Mouse (Mus musculus): ENCODE measurements at regions not wholly inside any gene's neighbourhood (a gene's known extent, or its start where the extent isn't known, plus 50 kb on each side); places are given as distances from the start of the nearest gene placed in this dataset.
A peak's percentile ranks its signal among the peaks of the same experiment; 100 is the strongest.

GRCm38 (mm10) chr17:75768654-75769053 is 216.9 kb upstream of the Fam98a start:
- TF ChIP-seq POLR2A (IDR thresholded peaks at IDR 0.05; ENCODE audit: borderline replicate concordance, control insufficient read depth, low read depth, low read length) (no peak), CTCF (IDR thresholded peaks at IDR 0.05; ENCODE audit: control insufficient read depth, insufficient read depth, low read length) (peak; percentile 15; the same call in 1 of the 2 replicates)
- H3K4me1 ChIP-seq (ENCODE audit: control insufficient read depth, insufficient read depth, low read length) = no peaks in the 10 kb centered on the region
- H3K4me3 ChIP-seq (replicated peaks; ENCODE audit: control insufficient read depth, low read depth, low read length) = no peak overlapping the region
- 72% methylated on average over 6 of the region's 6 CpGs for WGBS
- H3K27ac ChIP-seq (ENCODE audit: control insufficient read depth, insufficient read depth, low read depth, low read length, poor library complexity) = no peak overlapping the region

- TF ChIP-seq CTCF (IDR thresholded peaks at IDR 0.05; ENCODE audit: control insufficient read depth, insufficient read depth, low read length) (no peak), POLR2A (IDR thresholded peaks at IDR 0.05; ENCODE audit: borderline replicate concordance, control insufficient read depth, low read depth, low read length) (no peak)
- Histone ChIP-seq H3K4me3 (replicated peaks; ENCODE audit: control insufficient read depth, low read depth, low read length) (no peak overlapping the region), H3K4me1 (ENCODE audit: control insufficient read depth, insufficient read depth, low read length) (no peaks in the 10 kb centered on the region), H3K27ac (ENCODE audit: control insufficient read depth, insufficient read depth, low read depth, low read length, poor library complexity) (no peak overlapping the region)
- 84% methylated on average over 2 of the region's 2 CpGs for WGBS
Observed at GRCm38 (mm10) chr17:75763391-75763790, 211.6 kb upstream of the Fam98a start.

GRCm38 (mm10) chr17:75756487-75756886 is 204.7 kb upstream of the Fam98a start:
- WGBS = 84% methylated on average over 5 of the region's 5 CpGs

GRCm38 (mm10) chr17:75716458-75716857 is 164.7 kb upstream of the Fam98a start:
- no peak overlapping the region for H3K4me3 ChIP-seq (replicated peaks; ENCODE audit: control insufficient read depth, low read depth, low read length)
- TF ChIP-seq CTCF (IDR thresholded peaks at IDR 0.05; ENCODE audit: control insufficient read depth, insufficient read depth, low read length) (no peak), POLR2A (IDR thresholded peaks at IDR 0.05; ENCODE audit: borderline replicate concordance, control insufficient read depth, low read depth, low read length) (no peak)
- no peak overlapping the region for H3K27ac ChIP-seq (ENCODE audit: control insufficient read depth, insufficient read depth, low read depth, low read length, poor library complexity)
- 79% methylated on average over 4 of the region's 4 CpGs for WGBS
- no peaks in the 10 kb centered on the region for H3K4me1 ChIP-seq (ENCODE audit: control insufficient read depth, insufficient read depth, low read length)

More at GRCm38 (mm10) chr17:75756487-75756886, 204.7 kb upstream of the Fam98a start:
- Histone ChIP-seq H3K4me3 (replicated peaks; ENCODE audit: control insufficient read depth, low read depth, low read length) (no peak overlapping the region), H3K27ac (ENCODE audit: control insufficient read depth, insufficient read depth, low read depth, low read length, poor library complexity) (no peak overlapping the region), H3K4me1 (ENCODE audit: control insufficient read depth, insufficient read depth, low read length) (no peaks in the 10 kb centered on the region)
- no peak for TF ChIP-seq CTCF (IDR thresholded peaks at IDR 0.05; ENCODE audit: control insufficient read depth, insufficient read depth, low read length)
- no peak for TF ChIP-seq POLR2A (IDR thresholded peaks at IDR 0.05; ENCODE audit: borderline replicate concordance, control insufficient read depth, low read depth, low read length)

GRCm38 (mm10) chr17:75714578-75714977 is 162.8 kb upstream of the Fam98a start:
- Histone ChIP-seq H3K27ac (ENCODE audit: control insufficient read depth, insufficient read depth, low read depth, low read length, poor library complexity) (no peak overlapping the region), H3K4me1 (ENCODE audit: control insufficient read depth, insufficient read depth, low read length) (no peaks in the 10 kb centered on the region), H3K4me3 (replicated peaks; ENCODE audit: control insufficient read depth, low read depth, low read length) (no peak overlapping the region)
- TF ChIP-seq CTCF (IDR thresholded peaks at IDR 0.05; ENCODE audit: control insufficient read depth, insufficient read depth, low read length) = no peak
- TF ChIP-seq POLR2A (IDR thresholded peaks at IDR 0.05; ENCODE audit: borderline replicate concordance, control insufficient read depth, low read depth, low read length) = no peak

- Histone ChIP-seq H3K27ac (ENCODE audit: control insufficient read depth, insufficient read depth, low read depth, low read length, poor library complexity) (no peak overlapping the region), H3K4me1 (ENCODE audit: control insufficient read depth, insufficient read depth, low read length) (no peaks in the 10 kb centered on the region), H3K4me3 (replicated peaks; ENCODE audit: control insufficient read depth, low read depth, low read length) (no peak overlapping the region)
- 46% methylated on average over 1 of the region's 1 CpGs for WGBS
- TF ChIP-seq POLR2A (IDR thresholded peaks at IDR 0.05; ENCODE audit: borderline replicate concordance, control insufficient read depth, low read depth, low read length) (no peak), CTCF (IDR thresholded peaks at IDR 0.05; ENCODE audit: control insufficient read depth, insufficient read depth, low read length) (no peak)
Observed at GRCm38 (mm10) chr17:75714059-75714458, 162.3 kb upstream of the Fam98a start.

- WGBS = 85% methylated on average over 4 of the region's 4 CpGs
Observed at GRCm38 (mm10) chr17:75707687-75708086, 155.9 kb upstream of the Fam98a start.

GRCm38 (mm10) chr17:75705357-75705756 is 153.6 kb upstream of the Fam98a start:
- 71% methylated on average over 2 of the region's 2 CpGs for WGBS
- Histone ChIP-seq H3K27ac (ENCODE audit: control insufficient read depth, insufficient read depth, low read depth, low read length, poor library complexity) (no peak overlapping the region), H3K4me1 (ENCODE audit: control insufficient read depth, insufficient read depth, low read length) (no peaks in the 10 kb centered on the region), H3K4me3 (replicated peaks; ENCODE audit: control insufficient read depth, low read depth, low read length) (no peak overlapping the region)
- TF ChIP-seq CTCF (IDR thresholded peaks at IDR 0.05; ENCODE audit: control insufficient read depth, insufficient read depth, low read length) (no peak), POLR2A (IDR thresholded peaks at IDR 0.05; ENCODE audit: borderline replicate concordance, control insufficient read depth, low read depth, low read length) (no peak)

More at GRCm38 (mm10) chr17:75707687-75708086, 155.9 kb upstream of the Fam98a start:
- Histone ChIP-seq H3K4me3 (replicated peaks; ENCODE audit: control insufficient read depth, low read depth, low read length) (no peak overlapping the region), H3K4me1 (ENCODE audit: control insufficient read depth, insufficient read depth, low read length) (no peaks in the 10 kb centered on the region), H3K27ac (ENCODE audit: control insufficient read depth, insufficient read depth, low read depth, low read length, poor library complexity) (no peak overlapping the region)
- no peak for TF ChIP-seq POLR2A (IDR thresholded peaks at IDR 0.05; ENCODE audit: borderline replicate concordance, control insufficient read depth, low read depth, low read length)
- no peak for TF ChIP-seq CTCF (IDR thresholded peaks at IDR 0.05; ENCODE audit: control insufficient read depth, insufficient read depth, low read length)

GRCm38 (mm10) chr17:75703865-75704264 is 152.1 kb upstream of the Fam98a start:
- WGBS = 48% methylated on average over 8 of the region's 8 CpGs
- H3K4me3 ChIP-seq (replicated peaks; ENCODE audit: control insufficient read depth, low read depth, low read length) = no peak overlapping the region
- H3K4me1 ChIP-seq (ENCODE audit: control insufficient read depth, insufficient read depth, low read length) = no peaks in the 10 kb centered on the region
- no peak for TF ChIP-seq CTCF (IDR thresholded peaks at IDR 0.05; ENCODE audit: control insufficient read depth, insufficient read depth, low read length)
- TF ChIP-seq POLR2A (IDR thresholded peaks at IDR 0.05; ENCODE audit: borderline replicate concordance, control insufficient read depth, low read depth, low read length) = no peak
- no peak overlapping the region for H3K27ac ChIP-seq (ENCODE audit: control insufficient read depth, insufficient read depth, low read depth, low read length, poor library complexity)

All from bone marrow, adult 2 months (tissue).